Mouse (Mus musculus) erythroblast, embryonic 14.5 days (primary cell): ENCODE data around the gene Elmod3. TPM values are rescaled to one million over a fixed set of nuclear protein-coding genes. Genes with fewer than 3 reads are reported as not detected.

Source experiments
- H3K27me3 ChIP-seq: 2 replicates; pipeline ENCODE4 v1.6.1; 2012; ENCODE audit warnings: inconsistent platforms; ENCODE audit not compliant: control insufficient read depth
- H3K36me3 ChIP-seq: 2 replicates; pipeline ENCODE4 v1.6.1; 2012; ENCODE audit warnings: mild to moderate bottlenecking, inconsistent platforms; ENCODE audit not compliant: control insufficient read depth
- H3K4me1 ChIP-seq: 2 replicates; pipeline ENCODE4 v1.6.1; 2012; ENCODE audit warnings: inconsistent platforms; ENCODE audit not compliant: control insufficient read depth
- H3K4me3 ChIP-seq: replicated peaks from 2 replicates; pipeline ENCODE3; 2012; ENCODE audit warnings: moderate library complexity, mild to moderate bottlenecking, inconsistent platforms
- H3K9me3 ChIP-seq: 2 replicates; pipeline ENCODE4 v1.6.1; 2012; ENCODE audit warnings: low read length, inconsistent platforms, mixed read lengths; ENCODE audit not compliant: control insufficient read depth
- GATA1 ChIP-seq: IDR thresholded peaks from 2 replicates; pipeline ENCODE4 v1.6.1; 2012; ENCODE audit warnings: low read length, inconsistent platforms, mixed read lengths
- TAL1 ChIP-seq: IDR thresholded peaks from 3 replicates; pipeline ENCODE4 v1.6.1; 2012; ENCODE audit warnings: low read length, inconsistent platforms, mixed read lengths
- polyA plus RNA-seq: library from polyadenylated mRNA; stranded (reverse); fragments of >175 nt; gene quantifications from 2 replicates; pipeline ENCODE4 v1.2.3, GENCODE M21; 2012

Elmod3 gene
- polyA plus RNA-seq, 1 experiment, result 0.15 TPM

- no peaks in the 10 kb centered on the region; the same call in 1 of the 2 replicates for H3K36me3 ChIP-seq
Observed at GRCm38 (mm10) chr6:72584154-72584553, 14.1 kb downstream of the Elmod3 start.

GRCm38 (mm10) chr6:72583211-72583839, 14.9 kb downstream of the Elmod3 start:
- Histone ChIP-seq H3K27me3 (no peaks in the 10 kb centered on the region), H3K36me3 (no peaks in the 10 kb centered on the region; the same call in 1 of the 2 replicates), H3K9me3 (no peaks in the 10 kb centered on the region), H3K4me1 (no peaks in the 10 kb centered on the region), H3K4me3 (no peak overlapping the region)
- TF ChIP-seq GATA1 (no peak), TAL1 (no peak)

More at GRCm38 (mm10) chr6:72584154-72584553, 14.1 kb downstream of the Elmod3 start:
- Histone ChIP-seq H3K9me3 (no peaks in the 10 kb centered on the region), H3K4me3 (no peak overlapping the region), H3K27me3 (no peaks in the 10 kb centered on the region), H3K4me1 (no peaks in the 10 kb centered on the region)
- TF ChIP-seq TAL1 (no peak), GATA1 (no peak)

GRCm38 (mm10) chr6:72581625-72582382, 16.4 kb downstream of the Elmod3 start:
- no peaks in the 10 kb centered on the region; the same call in 1 of the 2 replicates for H3K36me3 ChIP-seq
- H3K4me3 ChIP-seq, result no peak overlapping the region
- no peaks in the 10 kb centered on the region for H3K27me3 ChIP-seq
- H3K9me3 ChIP-seq, result no peaks in the 10 kb centered on the region
- no peak for TF ChIP-seq GATA1
- no peaks in the 10 kb centered on the region for H3K4me1 ChIP-seq

GRCm38 (mm10) chr6:72576041-72576440, 22.2 kb downstream of the Elmod3 start:
- no peaks in the 10 kb centered on the region for H3K27me3 ChIP-seq
- peaks cover 4% of the 10 kb centered on the region for H3K4me1 ChIP-seq
- peaks cover 3% of the 10 kb centered on the region; the same call in 1 of the 2 replicates for H3K36me3 ChIP-seq
- TF ChIP-seq TAL1 (no peak), GATA1 (no peak)
- H3K9me3 ChIP-seq, result no peaks in the 10 kb centered on the region
- H3K4me3 ChIP-seq, result no peak overlapping the region

GRCm38 (mm10) chr6:72571826-72572225, 26.4 kb downstream of the Elmod3 start:
- H3K4me3 ChIP-seq, result no peak overlapping the region
- no peak for TF ChIP-seq TAL1
- TF ChIP-seq GATA1, result no peak
- peaks cover 11% of the 10 kb centered on the region for H3K36me3 ChIP-seq
- no peaks in the 10 kb centered on the region for H3K27me3 ChIP-seq
- peaks cover 4% of the 10 kb centered on the region for H3K4me1 ChIP-seq
- H3K9me3 ChIP-seq, result no peaks in the 10 kb centered on the region

GRCm38 (mm10) chr6:72570644-72571397, 27.4 kb downstream of the Elmod3 start:
- Histone ChIP-seq H3K4me1 (peaks cover 4% of the 10 kb centered on the region), H3K9me3 (no peaks in the 10 kb centered on the region), H3K4me3 (no peak overlapping the region), H3K36me3 (peaks cover 11% of the 10 kb centered on the region), H3K27me3 (no peaks in the 10 kb centered on the region)
- TF ChIP-seq TAL1 (no peak), GATA1 (no peak)

GRCm38 (mm10) chr6:72568736-72569135, 29.5 kb downstream of the Elmod3 start:
- TF ChIP-seq GATA1 (no peak), TAL1 (no peak)
- H3K36me3 ChIP-seq, result peaks cover 8% of the 10 kb centered on the region
- no peaks in the 10 kb centered on the region for H3K9me3 ChIP-seq
- H3K4me1 ChIP-seq, result no peaks in the 10 kb centered on the region; the same call in 1 of the 2 replicates
- H3K4me3 ChIP-seq, result no peak overlapping the region
- no peaks in the 10 kb centered on the region for H3K27me3 ChIP-seq

GRCm38 (mm10) chr6:72567508-72567907, 30.7 kb downstream of the Elmod3 start:
- TF ChIP-seq GATA1, result no peak
- no peaks in the 10 kb centered on the region; the same call in 1 of the 2 replicates for H3K4me1 ChIP-seq
- peaks cover 8% of the 10 kb centered on the region for H3K36me3 ChIP-seq
- no peak overlapping the region for H3K4me3 ChIP-seq
- no peaks in the 10 kb centered on the region for H3K27me3 ChIP-seq
- H3K9me3 ChIP-seq, result no peaks in the 10 kb centered on the region

- Histone ChIP-seq H3K4me3 (no peak overlapping the region), H3K9me3 (no peaks in the 10 kb centered on the region), H3K4me1 (no peaks in the 10 kb centered on the region; the same call in 1 of the 2 replicates), H3K27me3 (no peaks in the 10 kb centered on the region), H3K36me3 (peaks cover 8% of the 10 kb centered on the region)
- TF ChIP-seq TAL1 (no peak), GATA1 (no peak)
Observed at GRCm38 (mm10) chr6:72566044-72566443, 32.2 kb downstream of the Elmod3 start.
